Mouse (Mus musculus): ENCODE results near the gene Btbd9. TPM values are rescaled to one million over a fixed set of nuclear protein-coding genes. Genes with fewer than 3 reads are reported as not detected.
A peak's percentile ranks its signal among the peaks of the same experiment; 100 is the strongest.

Btbd9 gene
- polyA plus RNA-seq, 1 experiment, result 25.6 TPM

GRCm38 (mm10) chr17:30609305-30609979, 33.2 kb upstream of the Btbd9 start:
- TF ChIP-seq POLR2A (IDR thresholded peaks at IDR 0.05; ENCODE audit: low read depth, low read length) (no peak), CTCF (conservative IDR thresholded peaks at IDR 0.05; ENCODE audit: insufficient read depth, insufficient read length, low read depth, low read length) (no peak)
- Histone ChIP-seq H3K36me3 (ENCODE audit: control insufficient read depth, insufficient read depth, low read length) (no peaks in the 10 kb centered on the region), H3K27me3 (replicated peaks; ENCODE audit: control insufficient read depth, insufficient read depth, low read length) (no peaks in the 10 kb centered on the region), H3K27ac (ENCODE audit: insufficient read depth, low read depth, low read length) (no peak overlapping the region), H3K4me3 (ENCODE audit: insufficient read depth, low read depth, low read length) (no peak overlapping the region), H3K4me1 (ENCODE audit: control insufficient read depth, insufficient read depth, low read length) (peaks cover 21% of the 10 kb centered on the region)
- DNase-seq, result peak; percentile 30
- WGBS, result 61% methylated on average over 16 of the region's 16 CpGs

GRCm38 (mm10) chr17:30607909-30608495, 31.7 kb upstream of the Btbd9 start:
- H3K36me3 ChIP-seq (ENCODE audit: control insufficient read depth, insufficient read depth, low read length), result no peaks in the 10 kb centered on the region
- H3K27ac ChIP-seq (ENCODE audit: insufficient read depth, low read depth, low read length), result no peak overlapping the region
- no peak for TF ChIP-seq POLR2A (IDR thresholded peaks at IDR 0.05; ENCODE audit: low read depth, low read length)
- 55% methylated on average over 8 of the region's 8 CpGs for WGBS
- H3K27me3 ChIP-seq (replicated peaks; ENCODE audit: control insufficient read depth, insufficient read depth, low read length), result no peaks in the 10 kb centered on the region
- no peak for DNase-seq
- H3K4me3 ChIP-seq (ENCODE audit: insufficient read depth, low read depth, low read length), result no peak overlapping the region
- peaks cover 21% of the 10 kb centered on the region for H3K4me1 ChIP-seq (ENCODE audit: control insufficient read depth, insufficient read depth, low read length)

- H3K36me3 ChIP-seq (ENCODE audit: control insufficient read depth, insufficient read depth, low read length), result no peaks in the 10 kb centered on the region
- peaks cover 21% of the 10 kb centered on the region for H3K4me1 ChIP-seq (ENCODE audit: control insufficient read depth, insufficient read depth, low read length)
- TF ChIP-seq POLR2A (IDR thresholded peaks at IDR 0.05; ENCODE audit: low read depth, low read length), result no peak
- TF ChIP-seq CTCF (conservative IDR thresholded peaks at IDR 0.05; ENCODE audit: insufficient read depth, insufficient read length, low read depth, low read length), result no peak
- no peak overlapping the region for H3K4me3 ChIP-seq (ENCODE audit: insufficient read depth, low read depth, low read length)
- DNase-seq, result no peak
- H3K27ac ChIP-seq (ENCODE audit: insufficient read depth, low read depth, low read length), result no peak overlapping the region
- H3K27me3 ChIP-seq (replicated peaks; ENCODE audit: control insufficient read depth, insufficient read depth, low read length), result no peaks in the 10 kb centered on the region
- WGBS, result 91% methylated on average over 7 of the region's 7 CpGs
These were observed 31.0 kb upstream of the Btbd9 start for GRCm38 (mm10) chr17:30607330-30607729.

- Histone ChIP-seq H3K36me3 (ENCODE audit: control insufficient read depth, insufficient read depth, low read length) (no peaks in the 10 kb centered on the region), H3K4me1 (ENCODE audit: control insufficient read depth, insufficient read depth, low read length) (peaks cover 20% of the 10 kb centered on the region), H3K4me3 (ENCODE audit: insufficient read depth, low read depth, low read length) (no peak overlapping the region), H3K27ac (ENCODE audit: insufficient read depth, low read depth, low read length) (no peak overlapping the region), H3K27me3 (replicated peaks; ENCODE audit: control insufficient read depth, insufficient read depth, low read length) (no peaks in the 10 kb centered on the region)
- peak; percentile 30; the same call in 1 of the 2 replicates for TF ChIP-seq CTCF (conservative IDR thresholded peaks at IDR 0.05; ENCODE audit: insufficient read depth, insufficient read length, low read depth, low read length)
- TF ChIP-seq POLR2A (IDR thresholded peaks at IDR 0.05; ENCODE audit: low read depth, low read length), result no peak
- WGBS, result 69% methylated on average over 8 of the region's 8 CpGs
- DNase-seq, result no peak
These were observed 30.4 kb upstream of the Btbd9 start for GRCm38 (mm10) chr17:30606634-30607081.

- DNase-seq, result no peak
- no peak overlapping the region for H3K27ac ChIP-seq (ENCODE audit: insufficient read depth, low read depth, low read length)
- WGBS, result 88% methylated on average over 11 of the region's 11 CpGs
- TF ChIP-seq POLR2A (IDR thresholded peaks at IDR 0.05; ENCODE audit: low read depth, low read length) (no peak), CTCF (conservative IDR thresholded peaks at IDR 0.05; ENCODE audit: insufficient read depth, insufficient read length, low read depth, low read length) (no peak)
- no peaks in the 10 kb centered on the region for H3K27me3 ChIP-seq (replicated peaks; ENCODE audit: control insufficient read depth, insufficient read depth, low read length)
- no peaks in the 10 kb centered on the region for H3K36me3 ChIP-seq (ENCODE audit: control insufficient read depth, insufficient read depth, low read length)
- H3K4me1 ChIP-seq (ENCODE audit: control insufficient read depth, insufficient read depth, low read length), result peaks cover 16% of the 10 kb centered on the region
- H3K4me3 ChIP-seq (ENCODE audit: insufficient read depth, low read depth, low read length), result no peak overlapping the region
These were observed 29.9 kb upstream of the Btbd9 start for GRCm38 (mm10) chr17:30606206-30606605.

- H3K27me3 ChIP-seq (replicated peaks; ENCODE audit: control insufficient read depth, insufficient read depth, low read length), result no peaks in the 10 kb centered on the region
- no peak for DNase-seq
- TF ChIP-seq CTCF (conservative IDR thresholded peaks at IDR 0.05; ENCODE audit: insufficient read depth, insufficient read length, low read depth, low read length) (no peak), POLR2A (IDR thresholded peaks at IDR 0.05; ENCODE audit: low read depth, low read length) (no peak)
- H3K4me1 ChIP-seq (ENCODE audit: control insufficient read depth, insufficient read depth, low read length), result peaks cover 14% of the 10 kb centered on the region; the same call in 1 of the 2 replicates
- 89% methylated on average over 5 of the region's 5 CpGs for WGBS
- H3K27ac ChIP-seq (ENCODE audit: insufficient read depth, low read depth, low read length), result no peak overlapping the region
- H3K36me3 ChIP-seq (ENCODE audit: control insufficient read depth, insufficient read depth, low read length), result no peaks in the 10 kb centered on the region
- H3K4me3 ChIP-seq (ENCODE audit: insufficient read depth, low read depth, low read length), result no peak overlapping the region
These were observed 28.7 kb upstream of the Btbd9 start for GRCm38 (mm10) chr17:30605001-30605400.

GRCm38 (mm10) chr17:30604296-30604695, 28.0 kb upstream of the Btbd9 start:
- Histone ChIP-seq H3K36me3 (ENCODE audit: control insufficient read depth, insufficient read depth, low read length) (no peaks in the 10 kb centered on the region), H3K27ac (ENCODE audit: insufficient read depth, low read depth, low read length) (no peak overlapping the region), H3K4me1 (ENCODE audit: control insufficient read depth, insufficient read depth, low read length) (peaks cover 9% of the 10 kb centered on the region; the same call in 1 of the 2 replicates), H3K27me3 (replicated peaks; ENCODE audit: control insufficient read depth, insufficient read depth, low read length) (no peaks in the 10 kb centered on the region), H3K4me3 (ENCODE audit: insufficient read depth, low read depth, low read length) (no peak overlapping the region)
- TF ChIP-seq POLR2A (IDR thresholded peaks at IDR 0.05; ENCODE audit: low read depth, low read length), result no peak
- TF ChIP-seq CTCF (conservative IDR thresholded peaks at IDR 0.05; ENCODE audit: insufficient read depth, insufficient read length, low read depth, low read length), result no peak
- 69% methylated on average over 6 of the region's 6 CpGs for WGBS
- no peak for DNase-seq
